ENCODE assay signal across 8 mouse cellular contexts in the genomic region with DNA sequence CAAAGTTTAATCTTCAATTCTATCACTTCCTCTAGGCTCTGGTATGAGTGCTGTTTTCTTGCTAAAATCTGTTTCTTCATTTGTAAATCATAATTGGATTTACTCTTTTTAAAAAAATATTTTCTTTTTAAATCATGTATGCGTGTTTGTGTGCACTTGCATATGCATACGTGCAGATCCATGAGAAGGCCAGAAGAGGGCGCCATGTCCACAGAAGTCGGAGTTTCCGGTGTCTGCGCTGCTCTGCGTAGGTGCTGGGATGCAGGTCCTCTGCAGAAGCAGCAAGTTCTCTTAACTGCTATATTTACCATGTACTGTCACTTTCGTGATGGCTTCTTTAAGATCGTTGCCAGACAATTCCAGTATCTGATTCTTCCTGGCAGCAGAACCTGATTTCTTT.
DNase-seq lines count a peak whose midpoint lies in the region; ATAC-seq and TF ChIP-seq lines count a peak whose summit lies in the region.
"Had no signal": no experiment of that assay in that cellular context is flagged by ENCODE, and none has a peak within 500 bp of the region (broad histone marks: within the 10 kb centered on the region; RNA-seq: fewer than 3 reads in every experiment).

No protein-coding gene starts in this region.

- TF ChIP-seq RAD21 in MEL (IDR thresholded peaks at IDR 0.05; ENCODE audit: low read depth, low read length): peak; percentile 55

- peak; percentile 72 for ATAC-seq in megakaryocyte progenitor cell, adult 5-6 weeks (replicated peaks; ENCODE audit: poor library complexity)
- ATAC-seq in megakaryocyte-erythroid progenitor cell, adult 5-6 weeks (replicated peaks; ENCODE audit: low FRiP score, low TSS enrichment, poor library complexity, severe bottlenecking): no peak

- H3K4me3 ChIP-seq in layer of hippocampus, adult 2 months: no peak overlapping the region
- no peak overlapping the region for H3K4me3 ChIP-seq in MEL (ENCODE audit: control insufficient read depth in 1 of 2, insufficient read depth in 1 of 2, low read depth in 2 of 2, low read length in 2 of 2)
- H3K4me3 ChIP-seq: embryonic facial prominence, embryonic 12.5 days had no signal

- TF ChIP-seq CTCF in layer of hippocampus, adult 2 months (conservative IDR thresholded peaks at IDR 0.05): peak; percentile 83
- TF ChIP-seq CTCF in MEL (IDR thresholded peaks at IDR 0.05 in 2 of 3, conservative IDR thresholded peaks at IDR 0.05 in 1 of 3; ENCODE audit: control insufficient read depth in 1 of 3, insufficient read depth in 1 of 3, low read depth in 2 of 3, low read length in 3 of 3, poor library complexity in 1 of 3, severe bottlenecking in 1 of 3): peak; percentile 30 to 53 (median 44); a peak in 5 of 6 replicates

- no peak overlapping the region for H3K9ac ChIP-seq in MEL (ENCODE audit: control insufficient read depth, low read depth, low read length, poor library complexity, severe bottlenecking)
- H3K9ac ChIP-seq: embryonic facial prominence, embryonic 12.5 days had no signal

- no peaks in the 10 kb centered on the region for H3K9me3 ChIP-seq in MEL (replicated peaks; ENCODE audit: insufficient read depth, low read length)
- H3K9me3 ChIP-seq: embryonic facial prominence, embryonic 12.5 days had no signal

- TF ChIP-seq POLR2A in MEL (IDR thresholded peaks at IDR 0.05; ENCODE audit: control insufficient read depth in 1 of 2, insufficient read depth in 1 of 2, low read depth in 1 of 2, low read length in 2 of 2, poor library complexity in 1 of 2): no peak

- TF ChIP-seq EP300 in MEL (IDR thresholded peaks at IDR 0.05; ENCODE audit: low read depth in 1 of 2, low read length in 2 of 2): no peak

- no peak for DNase-seq in layer of hippocampus, adult 2 months (ENCODE audit: low spot score in 2 of 2)
- no peak for DNase-seq in layer of hippocampus, adult 11-12 months (ENCODE audit: low spot score)
- DNase-seq in MEL (ENCODE audit: low read depth, low spot score): peak; percentile 12
- peak; percentile 9 for DNase-seq in c-Kit-positive CD71-positive TER-119-positive erythroid progenitor cells, embryonic 14.5 days (ENCODE audit: low spot score)
- no peak for DNase-seq in cerebellum, postnatal 4 days (ENCODE audit: low spot score in 2 of 2)

- no peaks in the 10 kb centered on the region for H3K36me3 ChIP-seq in MEL (ENCODE audit: control insufficient read depth in 1 of 2, insufficient read depth in 2 of 2, low read length in 2 of 2)
- H3K36me3 ChIP-seq: embryonic facial prominence, embryonic 12.5 days had no signal

- H3K27ac ChIP-seq in layer of hippocampus, adult 2 months: no peak overlapping the region
- H3K27ac ChIP-seq in MEL (ENCODE audit: control insufficient read depth, low read depth, low read length): no peak overlapping the region
- H3K27ac ChIP-seq: embryonic facial prominence, embryonic 12.5 days had no signal

- H3K79me2 ChIP-seq in MEL (ENCODE audit: control insufficient read depth, insufficient read depth, low read length, poor library complexity): no peaks in the 10 kb centered on the region

- H3K4me1 ChIP-seq in MEL (ENCODE audit: control insufficient read depth in 1 of 2, insufficient read depth in 2 of 2, low read length in 2 of 2): no peaks in the 10 kb centered on the region
- H3K4me1 ChIP-seq: embryonic facial prominence, embryonic 12.5 days had no signal

- no peaks in the 10 kb centered on the region for H3K27me3 ChIP-seq in MEL (ENCODE audit: control insufficient read depth in 1 of 2, insufficient read depth in 2 of 2, low read length in 2 of 2)
- H3K27me3 ChIP-seq: embryonic facial prominence, embryonic 12.5 days had no signal

TF ChIP-seq in MEL, 35 proteins besides CTCF, POLR2A, EP300 and RAD21:
- peak; percentile 50; the same call in 1 of the 2 replicates for TF ChIP-seq ZC3H11A (IDR thresholded peaks at IDR 0.05; ENCODE audit: low read depth, low read length)
- TF ChIP-seq SMC3 (IDR thresholded peaks at IDR 0.05; ENCODE audit: low read depth, low read length): peak; percentile 49
- TF ChIP-seq TCF12 (IDR thresholded peaks at IDR 0.05; ENCODE audit: low read depth, low read length): no peak

Comparison
In these comparisons a context has a peak if more than half of its experiments do, and no peak if none do; other contexts are left out.
1. DNase-seq: peak in MEL (single experiment) and c-Kit-positive CD71-positive TER-119-positive erythroid progenitor cells, embryonic 14.5 days (single experiment); none in layer of hippocampus, adult 2 months (0 of 2), layer of hippocampus, adult 11-12 months (single experiment) and cerebellum, postnatal 4 days (0 of 2).